Mouse (Mus musculus): ENCODE measurements at regions not wholly inside any gene's neighbourhood (a gene's known extent, or its start where the extent isn't known, plus 50 kb on each side); places are given as distances from the start of the nearest gene placed in this dataset.

DNA sequence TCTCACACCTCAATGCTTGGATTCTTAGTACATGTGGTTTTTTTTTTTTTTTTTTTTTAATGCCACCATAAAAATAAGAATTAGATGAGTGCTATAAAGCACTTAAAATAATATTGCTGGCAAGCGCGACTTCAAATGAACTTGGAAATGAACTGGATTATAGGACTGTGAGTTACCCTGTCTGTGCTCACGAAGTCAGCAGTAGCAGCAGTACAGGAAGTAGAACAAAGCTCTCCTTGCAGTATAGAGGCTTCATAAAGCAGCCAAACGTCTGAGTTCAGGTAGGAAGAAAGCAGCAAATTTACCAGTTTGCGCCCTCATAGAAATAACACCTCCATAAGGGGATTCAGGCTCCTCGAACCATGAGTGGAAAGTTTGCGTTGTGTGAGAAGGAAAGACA is 115.6 kb upstream of the Fat1 start:
- Histone ChIP-seq H3K4me3 (no peak overlapping the region), H3K27me3 (ENCODE audit: insufficient read depth, poor library complexity, severe bottlenecking) (no peaks in the 10 kb centered on the region)
- no peak for DNase-seq (ENCODE audit: low spot score)

DNA sequence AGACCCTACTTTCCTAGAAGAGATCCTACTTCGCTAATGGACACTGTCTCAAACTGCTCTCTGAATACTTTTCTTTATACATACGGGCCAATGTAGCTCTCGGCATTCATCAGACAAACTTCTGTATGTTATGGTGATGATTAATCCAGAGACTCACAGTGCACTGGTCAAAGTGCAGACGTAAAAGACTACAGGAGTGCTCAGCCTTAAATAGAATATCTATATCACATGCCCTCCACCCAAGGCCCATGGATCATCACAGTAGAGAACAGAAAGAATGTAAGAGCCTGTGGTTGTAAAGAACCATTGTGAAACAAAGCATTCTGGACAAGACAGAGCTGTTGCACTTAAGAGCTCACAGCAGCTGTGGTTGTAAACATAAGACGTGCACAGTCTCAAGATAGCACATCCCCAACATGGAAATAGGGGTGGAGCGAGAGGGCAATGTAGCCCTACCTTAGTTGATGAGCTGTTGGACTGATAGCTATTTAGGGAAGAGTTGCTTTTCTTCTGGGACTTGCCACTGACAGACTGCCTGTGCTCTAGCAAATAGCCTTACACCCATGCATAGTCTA is 110.0 kb upstream of the Fat1 start:
- Histone ChIP-seq H3K9me3 (peaks cover 7% of the 10 kb centered on the region; the same call in 1 of the 2 replicates), H3K4me3 (no peak overlapping the region), H3K27me3 (ENCODE audit: insufficient read depth, poor library complexity, severe bottlenecking) (no peaks in the 10 kb centered on the region), H3K36me3 (no peaks in the 10 kb centered on the region), H3K4me1 (peaks cover 9% of the 10 kb centered on the region; the same call in 1 of the 2 replicates), H3K27ac (no peak overlapping the region)
- WGBS: 66% methylated on average over 6 of the region's 6 CpGs
- DNase-seq (ENCODE audit: low spot score): no peak

More for the DNA sequence above, 115.6 kb upstream of the Fat1 start:
- WGBS: 86% methylated on average over 7 of the region's 7 CpGs
- H3K9me3 ChIP-seq: peaks cover 7% of the 10 kb centered on the region; the same call in 1 of the 2 replicates
- H3K27ac ChIP-seq: no peak overlapping the region
- H3K4me1 ChIP-seq: no peaks in the 10 kb centered on the region
- no peaks in the 10 kb centered on the region for H3K36me3 ChIP-seq

DNA sequence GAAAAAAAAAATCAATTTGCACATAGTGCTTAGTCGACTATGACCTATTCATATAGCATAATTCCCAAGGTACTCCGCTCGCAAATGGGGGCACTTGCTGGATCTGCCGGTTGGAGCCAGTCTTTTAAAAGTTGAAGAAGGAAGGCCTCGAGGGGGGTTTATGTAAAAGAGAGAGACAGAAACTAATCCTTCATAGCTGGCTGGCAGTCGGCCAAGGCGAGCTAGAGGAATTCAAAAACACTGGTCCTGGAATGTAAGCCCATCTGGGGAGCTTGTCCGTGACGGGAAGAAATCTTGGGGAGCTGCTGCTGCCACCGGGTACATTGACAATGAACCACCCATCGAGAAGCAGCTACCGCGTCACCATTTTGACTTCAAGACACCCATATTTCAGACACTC is 108.3 kb upstream of the Fat1 start:
- no peaks in the 10 kb centered on the region for H3K36me3 ChIP-seq
- peaks cover 9% of the 10 kb centered on the region; the same call in 1 of the 2 replicates for H3K4me1 ChIP-seq
- H3K27ac ChIP-seq: no peak overlapping the region
- H3K4me3 ChIP-seq: no peak overlapping the region
- peaks cover 7% of the 10 kb centered on the region; the same call in 1 of the 2 replicates for H3K9me3 ChIP-seq
- WGBS: 51% methylated on average over 13 of the region's 13 CpGs
- no peak for DNase-seq (ENCODE audit: low spot score)
- H3K27me3 ChIP-seq (ENCODE audit: insufficient read depth, poor library complexity, severe bottlenecking): no peaks in the 10 kb centered on the region

GRCm38 (mm10) chr8:44828026-44828425 is 107.2 kb upstream of the Fat1 start:
- H3K4me1 ChIP-seq: peaks cover 9% of the 10 kb centered on the region; the same call in 1 of the 2 replicates
- peaks cover 7% of the 10 kb centered on the region; the same call in 1 of the 2 replicates for H3K9me3 ChIP-seq
- WGBS: 87% methylated on average over 3 of the region's 3 CpGs
- no peaks in the 10 kb centered on the region for H3K27me3 ChIP-seq (ENCODE audit: insufficient read depth, poor library complexity, severe bottlenecking)
- H3K36me3 ChIP-seq: no peaks in the 10 kb centered on the region
- no peak for DNase-seq (ENCODE audit: low spot score)
- H3K27ac ChIP-seq: no peak overlapping the region
- H3K4me3 ChIP-seq: no peak overlapping the region

- H3K4me3 ChIP-seq: no peak overlapping the region
- H3K36me3 ChIP-seq: no peaks in the 10 kb centered on the region
- no peak for DNase-seq (ENCODE audit: low spot score)
- no peak overlapping the region for H3K27ac ChIP-seq
- H3K9me3 ChIP-seq: no peaks in the 10 kb centered on the region
- H3K27me3 ChIP-seq (ENCODE audit: insufficient read depth, poor library complexity, severe bottlenecking): no peaks in the 10 kb centered on the region
- 88% methylated on average over 8 of the region's 8 CpGs for WGBS
- H3K4me1 ChIP-seq: no peaks in the 10 kb centered on the region
Measured at GRCm38 (mm10) chr8:44838431-44838830, 96.8 kb upstream of the Fat1 start.

DNA sequence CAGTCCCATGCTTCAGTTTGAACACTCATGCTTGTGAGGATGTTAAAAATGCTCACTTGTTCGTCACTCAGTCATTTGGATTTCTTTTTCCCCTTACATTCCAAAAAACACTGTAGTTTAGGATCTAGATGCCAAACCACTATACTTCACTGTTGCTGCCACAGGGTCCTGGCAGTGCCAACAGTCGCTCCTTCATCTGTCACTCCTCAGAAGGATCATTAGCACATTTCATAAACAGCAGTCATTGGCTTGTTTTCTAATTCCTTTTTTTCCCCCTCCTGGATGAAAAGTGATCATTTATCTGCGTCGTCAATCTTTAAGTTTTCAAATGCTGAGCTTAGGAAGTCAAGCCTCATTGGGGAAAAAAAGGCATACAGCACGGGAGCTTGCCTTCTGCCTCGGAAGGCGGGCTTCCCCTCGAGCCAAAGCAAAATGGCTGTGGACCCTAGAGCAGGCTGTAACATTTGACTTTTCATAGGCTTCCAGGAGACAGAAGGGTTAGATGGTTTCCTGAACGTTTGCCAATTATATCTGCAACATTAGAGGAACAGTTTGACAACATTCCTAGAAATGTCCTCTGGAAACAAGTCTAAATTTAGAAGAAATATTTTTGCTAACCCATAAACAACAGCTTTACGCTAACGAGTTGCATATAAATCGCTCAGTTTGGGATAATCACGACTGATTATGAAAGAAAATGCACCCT is 95.6 kb upstream of the Fat1 start:
- 79% methylated on average over 13 of the region's 13 CpGs for WGBS
- Histone ChIP-seq H3K27ac (no peak overlapping the region), H3K4me1 (no peaks in the 10 kb centered on the region), H3K27me3 (ENCODE audit: insufficient read depth, poor library complexity, severe bottlenecking) (no peaks in the 10 kb centered on the region), H3K4me3 (no peak overlapping the region), H3K36me3 (no peaks in the 10 kb centered on the region), H3K9me3 (no peaks in the 10 kb centered on the region)
- DNase-seq (ENCODE audit: low spot score): no peak

GRCm38 (mm10) chr8:44840646-44841045 is 94.6 kb upstream of the Fat1 start:
- no peak for DNase-seq (ENCODE audit: low spot score)
- H3K9me3 ChIP-seq: no peaks in the 10 kb centered on the region
- no peaks in the 10 kb centered on the region for H3K4me1 ChIP-seq
- H3K27ac ChIP-seq: no peak overlapping the region
- no peak overlapping the region for H3K4me3 ChIP-seq
- WGBS: 84% methylated on average over 3 of the region's 3 CpGs
- H3K27me3 ChIP-seq (ENCODE audit: insufficient read depth, poor library complexity, severe bottlenecking): no peaks in the 10 kb centered on the region
- H3K36me3 ChIP-seq: no peaks in the 10 kb centered on the region

GRCm38 (mm10) chr8:44844362-44844761 is 90.9 kb upstream of the Fat1 start:
- WGBS: 95% methylated on average over 1 of the region's 1 CpGs
- no peaks in the 10 kb centered on the region for H3K4me1 ChIP-seq
- DNase-seq (ENCODE audit: low spot score): no peak

GRCm38 (mm10) chr8:44852223-44852622 is 83.0 kb upstream of the Fat1 start:
- DNase-seq (ENCODE audit: low spot score): no peak
- H3K36me3 ChIP-seq: no peaks in the 10 kb centered on the region
- 83% methylated on average over 4 of the region's 4 CpGs for WGBS
- no peaks in the 10 kb centered on the region for H3K9me3 ChIP-seq
- H3K4me3 ChIP-seq: no peak overlapping the region
- H3K4me1 ChIP-seq: no peaks in the 10 kb centered on the region
- H3K27ac ChIP-seq: no peak overlapping the region
- H3K27me3 ChIP-seq (ENCODE audit: insufficient read depth, poor library complexity, severe bottlenecking): no peaks in the 10 kb centered on the region

More at GRCm38 (mm10) chr8:44844362-44844761, 90.9 kb upstream of the Fat1 start:
- Histone ChIP-seq H3K36me3 (no peaks in the 10 kb centered on the region), H3K4me3 (no peak overlapping the region), H3K27me3 (ENCODE audit: insufficient read depth, poor library complexity, severe bottlenecking) (no peaks in the 10 kb centered on the region), H3K27ac (no peak overlapping the region), H3K9me3 (no peaks in the 10 kb centered on the region)

DNA sequence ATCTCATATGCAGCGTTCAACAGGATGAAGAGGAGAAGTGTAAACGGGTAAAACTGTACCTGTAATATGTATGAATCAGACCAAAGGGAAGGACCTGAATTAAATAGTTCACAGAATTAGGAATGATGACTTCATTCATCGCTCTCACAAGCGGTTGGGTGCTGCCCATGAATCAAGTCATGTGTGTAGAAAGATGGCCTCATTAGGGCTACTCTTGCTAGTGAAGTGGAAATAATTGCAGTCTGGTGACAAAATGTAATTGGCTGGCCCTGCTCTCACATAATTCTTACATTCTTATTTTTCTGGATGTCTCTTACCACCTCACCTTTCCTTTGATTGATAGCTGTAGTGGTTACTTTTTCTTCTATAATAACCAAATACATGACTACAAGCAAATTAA is 80.1 kb upstream of the Fat1 start:
- H3K36me3 ChIP-seq: no peaks in the 10 kb centered on the region
- 87% methylated on average over 4 of the region's 4 CpGs for WGBS
- no peaks in the 10 kb centered on the region for H3K4me1 ChIP-seq
- no peak overlapping the region for H3K27ac ChIP-seq
- no peaks in the 10 kb centered on the region for H3K9me3 ChIP-seq
- DNase-seq (ENCODE audit: low spot score): no peak
- H3K4me3 ChIP-seq: no peak overlapping the region
- no peaks in the 10 kb centered on the region for H3K27me3 ChIP-seq (ENCODE audit: insufficient read depth, poor library complexity, severe bottlenecking)

DNA sequence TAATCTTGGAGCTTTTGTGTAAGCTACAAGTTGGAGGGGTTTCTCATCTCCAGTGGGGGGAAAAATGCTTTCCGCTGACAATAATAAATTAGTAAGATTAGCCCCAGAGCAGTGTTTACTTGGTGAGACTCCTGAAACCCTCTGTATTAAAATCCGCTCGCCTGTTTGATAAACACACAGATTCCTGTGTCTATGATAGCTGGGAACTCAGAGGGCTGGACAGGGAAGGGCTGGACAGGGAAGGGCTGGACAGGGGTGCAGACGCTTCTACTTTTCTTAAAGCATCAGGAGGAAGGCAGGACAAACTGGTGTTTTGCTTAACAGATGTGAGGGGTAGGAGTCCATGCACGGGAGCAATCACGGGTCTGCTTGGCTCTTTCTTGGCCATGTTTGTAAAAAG is 68.0 kb upstream of the Fat1 start:
- H3K27me3 ChIP-seq (ENCODE audit: insufficient read depth, poor library complexity, severe bottlenecking): no peaks in the 10 kb centered on the region
- WGBS: 69% methylated on average over 6 of the region's 6 CpGs
- no peaks in the 10 kb centered on the region for H3K36me3 ChIP-seq
- no peak overlapping the region for H3K27ac ChIP-seq
- H3K9me3 ChIP-seq: no peaks in the 10 kb centered on the region
- no peak overlapping the region for H3K4me3 ChIP-seq
- H3K4me1 ChIP-seq: no peaks in the 10 kb centered on the region
- DNase-seq (ENCODE audit: low spot score): no peak

DNA sequence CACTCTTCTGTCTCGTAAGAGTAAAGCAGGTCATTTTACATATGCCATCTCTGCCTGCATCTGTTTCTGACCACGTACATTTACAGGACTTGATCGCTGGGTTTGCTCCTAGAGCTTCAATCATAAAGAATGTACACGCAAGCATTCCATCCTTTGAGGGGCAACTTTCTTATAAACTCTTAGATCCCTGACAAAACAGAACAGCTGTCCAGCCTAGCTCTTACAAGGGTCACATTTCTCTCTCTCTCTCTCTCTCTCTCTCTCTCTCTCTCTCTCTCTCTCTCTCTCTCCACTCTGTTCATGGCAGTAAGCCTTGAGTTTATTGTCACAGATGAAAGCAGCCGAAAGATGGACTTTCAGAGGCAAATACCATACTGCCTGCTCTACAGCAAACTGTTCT is 67.6 kb upstream of the Fat1 start:
- Histone ChIP-seq H3K4me3 (no peak overlapping the region), H3K27me3 (ENCODE audit: insufficient read depth, poor library complexity, severe bottlenecking) (no peaks in the 10 kb centered on the region), H3K4me1 (no peaks in the 10 kb centered on the region), H3K36me3 (no peaks in the 10 kb centered on the region), H3K27ac (no peak overlapping the region), H3K9me3 (no peaks in the 10 kb centered on the region)
- 78% methylated on average over 5 of the region's 5 CpGs for WGBS
- DNase-seq (ENCODE audit: low spot score): no peak

DNA sequence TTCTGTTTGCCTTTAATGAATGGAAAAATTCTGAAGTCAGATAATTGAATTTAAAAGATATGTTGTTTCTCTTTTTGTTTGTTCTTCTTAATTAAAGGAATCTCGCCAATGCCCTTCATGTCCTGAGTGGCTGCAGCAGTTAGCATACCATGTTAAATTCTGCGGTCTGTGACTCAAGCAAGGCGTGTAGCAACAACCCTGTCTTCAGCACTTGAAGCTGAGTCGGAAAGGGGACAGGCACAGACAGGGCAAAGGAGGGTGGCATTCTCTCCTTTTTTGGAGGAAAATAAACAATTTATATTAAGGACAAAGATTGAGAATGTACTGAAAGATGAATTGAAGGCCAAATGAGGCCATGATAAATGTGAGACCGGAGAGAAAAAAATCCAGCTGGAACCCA is 58.2 kb upstream of the Fat1 start:
- DNase-seq (ENCODE audit: low spot score): no peak
- H3K36me3 ChIP-seq: no peaks in the 10 kb centered on the region
- H3K4me3 ChIP-seq: no peak overlapping the region
- WGBS: 59% methylated on average over 5 of the region's 5 CpGs
- no peaks in the 10 kb centered on the region for H3K27me3 ChIP-seq (ENCODE audit: insufficient read depth, poor library complexity, severe bottlenecking)
- peaks cover 4% of the 10 kb centered on the region; the same call in 1 of the 2 replicates for H3K4me1 ChIP-seq
- no peaks in the 10 kb centered on the region for H3K9me3 ChIP-seq
- no peak overlapping the region for H3K27ac ChIP-seq

Measured in heart, embryonic 10.5 days (tissue).